Mouse (Mus musculus) megakaryocyte, embryonic 14.5 days (primary cell): ENCODE measurements around the gene Tfip11.

Source experiments
- FLI1 ChIP-seq: IDR thresholded peaks from 2 replicates; pipeline ENCODE4 v1.6.1; 2012; ENCODE audit warnings: low read length, inconsistent platforms, mixed read lengths
- GATA1 ChIP-seq: IDR thresholded peaks from 3 replicates; pipeline ENCODE4 v1.6.1; 2012; ENCODE audit warnings: mixed read lengths, low read length, inconsistent platforms, borderline replicate concordance

DNA sequence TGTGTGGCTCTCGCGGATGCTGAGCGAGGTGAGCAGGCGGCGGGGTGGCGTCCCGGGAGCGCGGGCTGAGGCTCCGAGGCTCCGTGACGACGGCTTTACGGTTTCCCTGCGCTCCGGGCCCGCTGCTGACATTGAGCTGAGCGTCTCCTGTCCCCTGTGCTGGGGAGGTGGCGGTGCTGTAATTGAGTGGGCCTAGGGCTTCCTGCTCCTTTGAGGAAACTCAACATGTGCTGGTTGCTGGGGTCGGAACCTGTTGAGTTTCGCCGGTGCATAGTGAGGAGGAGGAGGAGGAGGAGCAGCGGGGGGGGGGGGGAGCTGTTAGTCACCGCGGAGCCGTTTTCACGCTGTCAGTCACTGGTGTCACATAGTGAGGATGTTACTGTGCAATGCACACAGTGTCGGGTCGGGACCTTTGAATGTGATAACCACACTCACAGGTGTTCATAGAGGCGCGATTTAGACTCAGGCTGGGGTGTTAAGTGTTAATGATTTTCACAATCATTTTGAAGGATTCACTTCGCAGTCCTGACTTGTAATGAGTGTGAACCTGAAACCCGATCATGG lies 370 bp downstream of the Tfip11 start:
- TF ChIP-seq GATA1 = no peak
- TF ChIP-seq FLI1 = no peak
